Mouse (Mus musculus): ENCODE results near the gene Fancg.
A peak's percentile ranks its signal among the peaks of the same experiment; 100 is the strongest.

The Fancg gene

DNA sequence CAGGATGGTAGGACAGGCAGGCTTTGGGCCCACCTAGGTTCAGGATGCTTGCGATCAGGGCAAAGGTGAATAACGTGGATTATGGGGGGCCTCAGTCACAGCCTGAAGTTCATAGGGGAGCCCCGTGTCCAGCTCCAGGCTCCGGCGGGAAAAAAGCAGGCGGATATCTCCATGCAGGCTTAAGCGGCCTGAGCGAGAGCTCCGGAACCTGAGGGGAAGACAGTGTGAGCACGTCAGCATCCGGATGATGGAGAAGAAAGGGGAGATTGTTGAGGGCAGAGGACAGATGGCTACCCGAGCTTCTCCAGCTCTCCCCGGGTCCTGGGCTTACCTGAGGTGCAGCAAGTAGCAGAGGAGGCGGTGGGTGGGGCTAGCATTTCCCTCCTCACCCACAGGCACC lies 23.2 kb upstream of the Fancg start:
- DNase-seq (ENCODE audit: low spot score in 2 of 2) = peak in 1 of 2 experiments; percentile 35

DNA sequence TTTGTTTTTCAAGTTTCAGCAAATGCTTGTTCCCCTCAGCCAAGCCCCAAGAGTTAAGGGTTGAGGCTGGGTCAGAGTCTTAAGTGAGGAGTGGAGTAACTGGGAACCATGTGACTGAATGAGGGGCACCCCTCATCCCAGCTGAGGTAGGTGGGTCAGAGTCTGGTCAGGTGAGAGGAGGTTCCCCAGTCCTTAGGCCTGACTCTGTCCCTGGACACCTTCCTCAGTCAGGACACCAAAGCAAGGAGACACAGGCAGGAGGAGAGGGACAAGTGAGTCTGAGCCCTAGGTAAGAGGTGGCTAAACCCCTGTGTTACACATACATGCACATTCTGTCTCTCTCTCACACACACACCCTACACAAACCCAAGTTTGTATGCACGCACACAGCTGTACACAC lies 22.2 kb upstream of the Fancg start:
- DNase-seq (ENCODE audit: low spot score in 2 of 2) = peak in 1 of 2 experiments; percentile 29

DNA sequence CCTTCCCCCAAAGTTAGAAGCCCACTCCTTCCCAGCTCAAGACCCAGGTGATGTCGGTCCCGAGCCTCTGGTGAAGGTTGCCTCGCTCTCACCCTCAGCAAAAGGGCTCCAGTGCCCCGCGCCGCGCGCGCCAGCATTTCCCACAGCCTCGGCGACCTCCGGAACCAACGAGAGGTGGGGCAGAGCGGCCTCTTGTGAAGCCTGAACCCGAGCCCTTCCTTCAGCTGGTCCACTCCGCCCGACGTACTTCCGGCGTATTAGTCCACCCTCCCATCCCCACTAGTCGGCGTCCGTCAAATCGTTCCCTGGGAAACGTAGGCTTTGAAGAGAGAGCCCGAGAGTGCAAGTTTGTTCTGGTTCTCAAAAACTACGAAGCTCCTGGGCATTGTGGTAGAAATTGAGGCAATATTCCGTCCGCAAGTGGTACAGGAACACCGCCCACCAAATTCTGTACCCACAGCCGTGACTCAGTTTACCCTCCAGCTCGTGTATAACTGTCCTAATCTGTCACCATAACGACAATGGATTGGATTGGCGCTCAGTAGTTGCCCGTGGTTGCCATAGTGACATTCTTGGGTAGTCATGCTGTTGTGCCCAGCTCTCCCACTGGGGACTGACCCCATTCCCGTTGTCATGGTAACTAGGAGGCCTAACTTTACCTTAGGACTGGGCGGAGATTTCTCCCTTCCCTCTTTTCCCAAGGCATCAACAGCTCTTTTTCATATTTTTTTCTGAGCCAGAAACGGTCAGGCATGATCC lies 21.1 kb upstream of the Fancg start, which contains the start of gene Stoml2:
Gene Stoml2 (minus strand): TSS at position 474 of the 759 bp plus-strand sequence.
- DNase-seq (ENCODE audit: low spot score in 2 of 2) = peak; percentile 96

DNA sequence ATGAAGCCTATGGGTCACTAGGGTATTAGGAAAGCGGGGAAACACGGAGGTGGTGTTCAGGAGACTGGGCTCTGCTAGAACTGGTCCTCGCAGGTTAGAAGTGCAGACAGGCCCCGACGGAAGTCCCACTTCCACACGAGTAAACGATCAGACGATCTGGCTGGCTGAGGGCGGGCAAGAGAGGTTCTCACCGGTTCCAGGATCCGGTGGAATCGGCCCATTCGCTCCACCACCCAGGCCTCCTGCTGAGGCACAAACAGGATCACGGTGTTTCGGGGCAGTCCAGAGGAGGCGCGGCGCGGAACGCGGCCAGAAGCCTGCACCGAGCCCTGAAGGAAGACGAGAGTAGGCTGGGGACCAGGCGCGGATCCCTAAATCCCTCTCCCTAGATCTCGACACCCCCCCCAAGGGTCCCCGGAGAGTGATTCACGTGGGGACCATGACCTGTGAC lies 20.5 kb upstream of the Fancg start:
- DNase-seq (ENCODE audit: low spot score in 2 of 2) = no peak

DNA sequence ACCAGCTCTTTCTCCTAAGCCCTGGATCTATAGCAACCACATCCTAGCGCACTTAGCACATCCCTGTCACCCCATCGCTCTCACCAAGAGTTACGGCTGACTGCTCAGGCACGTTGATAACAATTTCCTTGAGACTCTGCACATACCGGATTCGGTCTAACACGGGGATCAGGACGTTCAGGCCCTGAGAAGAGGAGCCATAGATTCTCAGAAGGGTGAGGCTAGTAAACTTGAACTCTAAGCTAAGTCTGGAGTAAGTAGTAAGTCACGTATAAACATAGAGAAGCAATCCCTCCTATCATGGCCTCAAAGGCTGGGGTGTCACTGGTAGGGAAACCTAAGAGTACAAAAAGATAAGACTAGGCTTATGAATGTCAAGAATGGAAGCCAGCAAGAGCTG lies 20.0 kb upstream of the Fancg start:
- DNase-seq (ENCODE audit: low spot score in 2 of 2) = no peak

DNA sequence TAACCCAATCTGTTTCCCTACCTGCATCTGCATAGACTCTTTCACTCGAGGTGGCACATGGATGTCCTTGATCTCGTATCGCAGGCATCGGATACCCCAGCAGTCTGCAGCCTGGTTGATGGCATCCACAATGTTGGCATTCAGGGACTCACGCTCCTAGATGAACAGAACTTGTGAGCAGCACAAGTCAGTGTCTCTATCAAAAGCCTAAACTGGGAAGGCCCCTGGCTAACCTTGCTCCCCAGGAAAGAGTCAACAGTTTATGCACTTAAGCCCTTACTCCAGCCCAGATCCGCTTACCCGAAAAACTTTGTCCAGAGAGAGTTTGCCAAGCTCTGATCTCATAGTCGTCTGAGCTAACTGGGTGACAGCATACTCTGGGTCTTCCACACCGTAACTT lies 19.4 kb upstream of the Fancg start:
- no peak for DNase-seq (ENCODE audit: low spot score in 2 of 2)

DNA sequence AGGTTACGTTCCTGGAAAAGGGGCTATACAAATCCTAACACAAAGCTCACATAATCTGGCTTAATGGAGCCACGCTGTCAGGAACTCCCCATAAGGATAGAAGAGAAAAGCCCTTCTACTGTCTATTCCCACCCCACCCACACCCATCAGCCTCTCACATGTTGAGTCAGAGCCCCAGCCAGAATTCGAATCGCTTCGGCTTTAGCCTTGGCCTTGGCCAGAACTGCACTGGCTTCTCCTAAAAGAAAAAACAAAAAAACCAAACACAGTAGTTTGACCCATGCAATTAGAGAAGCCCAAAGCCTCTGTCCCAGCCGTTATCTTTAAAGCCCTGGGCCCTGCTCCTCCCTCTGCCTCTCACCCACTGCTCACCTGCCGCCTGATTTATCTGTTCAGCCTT lies 18.8 kb upstream of the Fancg start:
- no peak for DNase-seq (ENCODE audit: low spot score in 2 of 2)

DNA sequence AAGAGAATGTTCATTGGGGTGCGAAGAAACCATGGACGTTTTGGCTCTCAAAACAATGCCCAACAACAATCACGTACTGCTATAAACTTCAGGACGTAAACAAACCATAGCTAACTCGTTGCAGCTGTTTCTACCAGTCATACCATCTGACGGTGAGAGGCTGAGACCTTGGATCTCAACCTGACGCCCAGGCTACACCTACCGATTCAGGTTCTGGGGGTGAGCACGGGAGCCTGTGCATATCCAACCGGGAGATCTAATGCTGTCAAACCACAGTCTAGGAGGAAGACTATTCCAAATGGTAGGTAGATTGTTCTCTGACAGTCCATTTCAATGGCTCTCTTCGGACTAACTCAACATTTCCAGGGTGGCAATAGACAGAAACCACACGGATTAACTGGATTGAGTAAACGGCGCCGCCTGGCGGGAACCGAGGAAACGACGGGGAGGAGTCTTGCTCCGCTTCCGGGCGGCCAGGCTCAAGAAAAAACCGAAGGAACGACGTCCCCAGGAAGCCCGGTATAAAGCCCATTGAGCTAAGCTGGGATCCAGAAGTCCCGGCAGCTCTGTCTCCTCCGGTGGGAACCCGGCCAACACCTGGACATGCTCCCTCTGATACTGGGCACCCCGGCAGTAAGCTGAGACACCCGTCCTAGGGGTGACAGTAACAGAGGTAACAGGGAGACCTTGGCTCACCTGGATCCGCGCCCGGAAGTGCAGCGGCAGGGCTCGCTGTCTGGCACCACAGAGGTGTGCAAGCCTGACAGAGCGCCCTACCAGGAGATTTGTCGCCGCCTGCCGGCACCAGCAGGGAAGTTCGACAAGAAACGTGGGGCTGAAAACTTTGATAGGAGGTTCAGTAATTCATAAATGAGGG lies 15.0 kb upstream of the Fancg start, which contains the start of gene Pigo:
Gene Pigo (minus strand): TSS at position 736 of the 877 bp plus-strand sequence.
- DNase-seq (ENCODE audit: low spot score in 2 of 2) = peak; percentile 95 to 97

DNA sequence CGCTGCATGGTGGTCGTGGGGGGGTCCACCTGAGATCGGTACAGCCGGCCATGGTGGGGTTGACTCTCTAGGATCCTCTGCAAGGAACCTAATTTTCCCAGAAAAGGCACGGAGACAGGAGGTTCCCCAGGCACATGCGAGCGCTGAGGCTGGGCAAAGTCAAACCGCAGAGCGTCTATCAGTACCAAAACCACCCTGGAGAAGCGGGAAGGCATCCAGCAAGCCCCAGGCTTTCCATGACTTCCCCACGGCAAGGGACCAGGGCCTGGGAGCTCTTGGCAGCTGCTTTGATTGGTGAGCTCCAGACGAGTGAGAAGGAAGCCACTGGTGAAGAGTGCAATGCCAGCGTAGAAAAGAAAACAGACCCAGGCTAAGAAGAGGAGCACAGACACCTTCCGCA lies 14.4 kb upstream of the Fancg start:
- DNase-seq (ENCODE audit: low spot score in 2 of 2) = no peak

DNA sequence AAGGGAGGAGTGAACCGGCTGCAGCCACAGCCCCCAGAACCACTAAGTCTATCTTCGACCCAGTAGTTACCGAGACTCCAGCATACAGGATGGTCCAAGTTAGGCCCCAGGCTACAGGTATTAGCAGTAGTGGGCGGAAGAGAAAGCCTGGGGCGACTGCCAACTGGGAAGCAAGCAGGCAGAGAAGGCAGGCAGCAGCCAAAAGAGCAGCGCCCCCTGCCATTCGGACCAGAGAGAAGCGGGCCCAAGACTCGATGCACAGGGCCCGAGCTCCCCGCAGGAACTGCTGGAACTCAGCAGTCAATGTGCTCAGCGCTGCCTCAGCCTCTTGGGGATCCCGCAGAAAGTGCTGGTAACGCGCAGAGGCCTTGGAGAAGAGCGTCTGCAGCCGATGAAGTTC lies 11.0 kb upstream of the Fancg start:
- DNase-seq (ENCODE audit: low spot score in 2 of 2) = no peak

DNA sequence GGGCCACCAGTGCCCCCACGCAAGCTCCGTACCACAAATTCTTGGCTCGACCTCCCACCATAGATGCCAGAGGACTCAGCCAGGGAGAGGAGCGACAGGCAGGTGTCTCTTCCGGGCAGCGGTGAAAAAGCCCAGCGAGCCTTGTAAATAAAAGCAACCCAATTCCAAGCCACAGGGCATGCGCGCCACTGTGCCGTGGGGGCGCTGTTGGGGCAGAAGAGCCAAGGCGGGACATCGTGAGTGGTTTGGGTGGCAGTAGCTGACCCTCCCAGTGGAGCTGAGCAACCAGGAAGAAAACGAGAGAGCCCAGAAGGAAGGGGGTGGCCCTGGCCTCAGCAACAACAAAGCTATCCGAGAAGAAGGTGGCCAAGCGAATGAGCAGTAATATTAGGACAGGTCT lies 10.6 kb upstream of the Fancg start:
- DNase-seq (ENCODE audit: low spot score in 2 of 2) = no peak

DNA sequence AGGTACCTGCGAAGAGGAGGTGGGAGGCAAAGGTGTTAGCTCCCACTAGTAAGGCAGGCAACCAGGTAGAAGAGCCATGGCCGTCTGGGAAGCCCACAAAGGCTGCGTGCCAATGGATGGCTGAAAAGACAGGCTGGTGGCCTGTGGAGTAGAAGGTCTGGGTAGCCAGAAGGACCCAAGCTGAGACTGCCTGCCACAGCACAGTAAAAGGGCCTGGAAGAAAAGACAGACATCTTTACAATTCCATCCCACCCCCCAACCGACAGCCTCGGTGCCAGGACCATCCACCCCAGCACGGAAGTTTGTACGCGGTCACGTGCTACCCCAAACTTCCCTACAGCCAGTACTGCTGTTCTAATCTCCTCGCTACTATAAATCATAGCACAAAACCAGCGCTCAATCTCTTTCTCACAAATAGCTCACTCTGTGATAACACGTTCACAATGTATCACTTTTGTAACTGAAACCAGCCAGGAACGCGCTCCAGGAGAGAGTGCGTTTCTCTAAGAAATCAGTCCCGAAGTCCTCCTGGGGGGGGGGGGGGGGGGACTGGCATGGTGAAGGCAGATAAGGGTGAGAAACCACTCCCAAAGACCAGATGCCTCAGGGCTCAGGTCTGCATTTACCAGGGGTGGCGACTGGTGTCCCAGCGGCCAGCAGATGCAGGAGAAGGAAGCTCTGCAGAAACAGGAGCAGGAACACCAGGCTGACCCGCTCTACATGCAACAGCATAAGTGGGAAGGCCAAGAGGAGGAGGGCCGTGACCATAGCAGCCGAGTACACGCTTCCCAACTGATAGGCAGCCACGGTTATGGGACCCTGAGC lies 9.5 kb upstream of the Fancg start:
- no peak for DNase-seq (ENCODE audit: low spot score in 2 of 2)

DNA sequence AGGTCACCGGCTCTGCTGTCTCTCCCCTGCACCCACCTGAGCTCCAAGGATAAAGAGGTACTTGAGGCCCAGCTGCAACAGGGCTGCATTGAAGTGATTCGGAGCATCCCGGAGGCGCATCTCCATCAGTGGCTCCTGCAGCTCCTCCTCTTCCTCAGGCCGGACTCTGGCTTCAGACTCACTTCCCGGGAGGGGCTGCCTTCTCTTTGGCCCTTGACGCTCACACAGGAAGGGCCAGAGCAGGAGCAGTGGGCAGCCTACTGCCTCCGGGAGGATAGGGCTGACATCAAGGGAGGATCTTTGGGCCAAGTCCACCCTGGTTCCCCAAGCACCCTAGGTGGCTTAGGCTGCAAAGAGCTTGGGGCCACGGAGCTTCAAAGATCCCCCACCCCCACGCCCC lies 8.9 kb upstream of the Fancg start:
- no peak for DNase-seq (ENCODE audit: low spot score in 2 of 2)

DNA sequence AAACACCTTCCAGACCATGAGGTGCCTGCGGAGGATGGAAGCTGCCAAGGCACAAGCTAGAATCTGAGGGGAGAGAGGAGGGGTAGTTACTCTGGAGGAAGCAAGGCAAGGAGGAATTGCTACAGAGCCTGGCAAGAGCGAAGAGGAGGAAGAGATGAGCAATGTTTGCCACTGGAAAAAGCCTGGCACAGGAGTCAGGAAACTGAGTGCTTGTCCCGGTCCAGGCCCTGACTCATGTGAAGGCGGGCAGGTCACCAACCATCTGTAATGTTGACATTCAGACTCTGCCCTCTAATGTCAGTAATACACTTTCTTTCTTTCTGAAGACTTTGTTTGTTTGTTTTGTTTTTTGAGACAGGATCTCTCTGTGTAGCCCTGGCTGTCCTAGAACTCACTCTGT lies 7.8 kb upstream of the Fancg start:
- DNase-seq (ENCODE audit: low spot score in 2 of 2) = no peak

DNA sequence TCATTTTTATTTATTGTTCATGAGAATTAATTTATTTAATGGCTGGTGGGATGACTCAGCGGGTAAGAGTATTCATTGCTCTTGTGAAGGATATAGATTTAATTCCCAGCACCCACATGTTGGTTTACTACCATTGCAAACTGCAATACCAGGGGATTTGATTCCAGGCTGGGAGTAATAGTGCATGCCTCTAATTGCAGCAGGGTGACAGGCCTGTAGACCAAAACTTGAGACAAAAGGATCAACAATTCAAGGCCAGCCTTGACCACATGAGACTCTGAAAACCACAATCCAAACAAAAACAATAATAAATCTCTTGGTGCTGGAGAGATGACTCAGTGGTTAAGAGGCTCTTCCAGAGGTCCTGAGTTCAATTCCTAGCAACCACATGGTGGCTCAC lies 1.8 kb upstream of the Fancg start:
- DNase-seq (ENCODE audit: low spot score in 2 of 2) = no peak

DNA sequence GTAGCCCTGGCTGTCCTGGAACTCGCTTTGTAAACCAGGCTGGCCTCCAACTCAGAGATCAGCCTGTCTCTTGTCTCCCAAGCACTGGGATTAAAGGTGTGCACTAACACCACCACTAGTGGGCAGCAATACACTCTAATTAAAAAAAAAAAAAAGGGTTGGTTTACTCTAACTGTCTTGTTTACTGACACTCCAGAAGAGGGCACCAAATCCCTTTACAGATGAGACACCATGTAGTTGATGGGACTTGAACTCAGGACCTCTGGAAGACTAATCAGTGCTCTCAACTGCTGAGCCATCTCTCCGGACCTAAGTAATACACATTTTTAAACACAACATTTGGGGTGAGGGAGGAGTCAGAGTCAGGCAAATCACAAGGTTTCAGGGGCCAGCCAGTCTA lies 4.5 kb downstream of the Fancg start:
- DNase-seq (ENCODE audit: low spot score in 2 of 2) = no peak

DNA sequence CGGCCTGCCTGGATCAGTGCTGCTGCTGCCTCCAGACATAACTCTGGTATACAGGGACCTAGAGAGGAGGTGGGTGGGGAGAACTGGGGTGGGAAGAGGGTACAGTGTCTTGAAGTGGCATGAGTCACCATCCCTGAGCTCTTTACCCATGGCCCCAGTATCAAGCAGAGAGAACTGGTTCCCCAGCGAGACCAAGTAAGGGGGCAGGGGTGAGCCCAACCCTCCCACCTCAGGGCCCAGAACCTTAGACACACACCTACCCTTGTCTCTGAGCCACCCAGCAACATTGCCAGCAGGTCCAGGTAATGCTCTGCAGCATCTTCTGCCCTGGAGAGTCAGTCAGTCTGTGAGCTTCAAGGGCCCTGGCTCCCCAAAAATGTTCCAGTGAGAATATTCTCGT lies 5.4 kb downstream of the Fancg start:
- DNase-seq (ENCODE audit: low spot score in 2 of 2) = no peak

DNA sequence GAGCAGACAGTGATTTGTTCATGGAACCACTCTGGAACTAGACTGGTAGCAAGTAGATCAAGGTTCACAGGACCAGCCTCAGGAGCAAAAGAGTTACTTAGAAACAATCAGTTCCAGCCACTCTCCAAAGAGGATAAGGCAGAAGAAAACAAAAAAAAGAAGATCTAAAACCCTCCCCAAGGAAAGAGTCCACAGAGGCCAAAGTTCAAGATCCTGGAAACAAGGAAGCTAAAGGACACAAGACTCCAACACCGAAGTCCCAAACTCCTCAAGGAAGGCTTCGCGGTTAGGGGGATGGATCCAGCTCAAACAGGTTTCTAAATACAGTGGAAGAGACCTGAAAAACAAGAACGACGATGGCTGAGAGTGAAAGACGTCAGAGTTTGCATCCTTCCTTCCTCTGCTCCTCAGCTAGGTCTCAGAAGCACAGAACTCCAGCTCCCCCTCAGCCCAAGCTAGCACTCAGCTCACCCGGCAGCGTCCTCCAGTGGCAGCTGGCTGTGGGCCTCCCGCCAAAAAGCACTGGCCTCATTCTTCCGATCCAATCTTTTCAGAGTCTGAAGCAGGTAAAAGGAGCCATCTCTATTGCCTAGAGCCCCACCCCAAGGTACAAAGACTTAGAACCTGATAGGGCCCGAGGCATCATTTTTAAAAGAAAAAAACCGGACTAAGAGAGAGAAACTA lies 7.4 kb downstream of the Fancg start:
- DNase-seq (ENCODE audit: low spot score in 2 of 2) = no peak

DNA sequence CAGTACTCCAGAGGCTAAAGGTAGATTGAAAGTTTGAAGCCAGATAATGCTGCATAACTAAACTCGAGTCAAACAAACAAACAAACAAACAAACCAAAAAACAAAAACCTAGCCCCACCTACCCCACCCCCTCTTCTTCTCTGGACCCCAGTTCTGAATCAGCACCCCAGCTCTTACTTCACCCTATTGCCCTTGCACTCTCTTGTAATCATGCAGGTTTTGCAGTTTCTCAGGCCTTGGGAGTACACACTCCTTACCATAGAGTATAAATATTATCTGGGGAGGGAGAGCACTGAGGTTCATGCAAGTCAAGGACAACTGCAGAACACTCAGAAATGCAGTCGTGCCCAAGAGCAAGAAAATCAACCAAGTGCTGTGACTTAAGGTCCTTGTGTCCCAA lies 9.0 kb downstream of the Fancg start:
- DNase-seq (ENCODE audit: low spot score in 2 of 2) = no peak

DNA sequence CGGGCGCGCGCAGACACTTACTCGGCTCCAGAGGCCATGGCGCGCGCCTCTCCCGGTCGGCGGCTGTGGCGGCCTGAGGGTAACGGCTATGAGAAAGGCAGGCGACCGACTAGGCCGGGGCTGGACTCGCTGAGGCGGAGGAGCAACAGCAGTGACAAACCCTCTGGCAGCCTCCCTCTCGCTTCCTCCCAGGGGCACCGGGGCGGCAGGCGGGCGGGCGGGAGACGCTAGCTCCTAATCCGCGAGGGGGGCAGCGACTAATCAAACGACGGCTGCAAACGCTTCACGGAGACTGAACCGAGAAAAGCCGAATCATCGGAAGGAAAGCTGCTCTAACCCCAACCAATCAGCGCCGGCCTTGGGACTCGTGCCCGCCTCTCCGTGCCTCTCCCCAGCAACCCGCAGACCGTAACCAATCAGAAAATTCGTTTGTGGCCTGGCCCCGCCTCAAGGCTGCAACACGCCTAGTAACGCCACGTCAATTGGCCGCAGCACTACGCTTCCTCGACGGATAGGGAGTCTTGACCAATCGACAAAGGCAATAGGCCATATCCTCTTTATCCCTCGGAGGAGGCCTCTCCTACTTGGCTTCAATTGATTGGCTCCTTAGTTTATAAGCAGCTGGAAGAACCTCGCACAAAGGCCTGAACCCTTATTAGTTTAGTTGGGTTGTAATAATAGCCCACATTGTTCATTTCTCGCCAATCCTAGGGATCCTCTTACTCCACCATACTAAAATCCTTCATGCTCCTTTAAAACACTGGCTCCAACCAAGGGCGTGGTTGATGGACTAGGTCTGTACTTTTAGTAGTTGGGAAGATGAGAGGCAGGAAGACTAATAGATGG lies 9.9 kb downstream of the Fancg start, which contains the start of gene Vcp:
Gene Vcp (minus strand): TSS at position 367 of the 846 bp plus-strand sequence.
- peak; percentile 100 for DNase-seq (ENCODE audit: low spot score in 2 of 2)
